Mouse (Mus musculus): ENCODE results near the gene Slc7a4. TPM values are rescaled to one million over a fixed set of nuclear protein-coding genes. Genes with fewer than 3 reads are reported as not detected.

Slc7a4 gene
- 0.34 and 1.3 TPM in 2 replicates for total RNA-seq (2012; rRNA removed)
- total RNA-seq (2014; rRNA removed) = not detected in 2 replicates
- not detected in 2 replicates for polyA plus RNA-seq (2012; ENCODE audit: insufficient read length, low read depth)

GRCm38 (mm10) chr16:17583064-17583463 lies at the start of gene Slc7a4:
Gene Slc7a4 (minus strand): TSS chr16:17583214.
- H3K79me2 ChIP-seq (replicated peaks; ENCODE audit: control insufficient read depth, extremely low read depth, insufficient read depth, poor library complexity, severe bottlenecking) = no peaks in the 10 kb centered on the region
- in situ Hi-C loops (cut with MboI; ENCODE audit: low pct_ligation_motif_present, low pct_unique_long_range_greater_than_20kb, low sequenced_read_pairs) (no loop called here), dilution Hi-C loops (cut with MboI; ENCODE audit: extremely low pct_ligation_motif_present, extremely low pct_unique_long_range_greater_than_20kb, low sequenced_read_pairs) (no loop called here)
- no peak within 1 kb of the TSS for H3K27ac ChIP-seq (ENCODE audit: insufficient read depth, low read depth)
- peak; percentile 48 for DNase-seq (ENCODE audit: extremely low read depth)
- H3K9me3 ChIP-seq (replicated peaks; ENCODE audit: low read length) = peaks cover 4% of the 10 kb centered on the region
- H3K4me3 ChIP-seq (replicated peaks in 1 of 3; ENCODE audit: low read depth in 2 of 3, low read length in 2 of 3, poor library complexity in 1 of 3) = no peak within 1 kb of the TSS
- H3K4me1 ChIP-seq (ENCODE audit: control insufficient read depth in 1 of 2, insufficient read depth in 2 of 2) = no peaks in the 10 kb centered on the region
- no peak within 1 kb of the TSS for H3K9ac ChIP-seq (ENCODE audit: insufficient read depth, low read depth)
- H3K4me2 ChIP-seq (ENCODE audit: insufficient read depth, low read depth, poor library complexity, severe bottlenecking) = no peak within 1 kb of the TSS
- peaks cover 35% of the 10 kb centered on the region for H3K27me3 ChIP-seq (replicated peaks)
- H3K36me3 ChIP-seq (replicated peaks in 1 of 2; ENCODE audit: control insufficient read depth in 1 of 2, insufficient read depth in 1 of 2, low read length in 1 of 2) = no peaks in the 10 kb centered on the region
- TF ChIP-seq ELF1 (IDR thresholded peaks at IDR 0.05; ENCODE audit: low read depth, low read length) (no peak), RAD21 (IDR thresholded peaks at IDR 0.05; ENCODE audit: low read depth, low read length) (peak; percentile 70), RCOR1 (conservative IDR thresholded peaks at IDR 0.05; ENCODE audit: low read depth, low read length) (no peak), CHD2 (IDR thresholded peaks at IDR 0.05; ENCODE audit: low read length) (no peak), SIN3A (IDR thresholded peaks at IDR 0.05; ENCODE audit: low read length) (no peak), ETS1 (conservative IDR thresholded peaks at IDR 0.05; ENCODE audit: low read depth, low read length) (no peak), GABPA (IDR thresholded peaks at IDR 0.05; ENCODE audit: insufficient replicate concordance, low read depth, low read length) (no peak), POLR2AphosphoS2 (IDR thresholded peaks at IDR 0.05; ENCODE audit: low read depth, low read length) (no peak), NELFE (IDR thresholded peaks at IDR 0.05; ENCODE audit: low read depth, low read length) (no peak), UBTF (IDR thresholded peaks at IDR 0.05; ENCODE audit: low read depth, low read length) (no peak), BHLHE40 (IDR thresholded peaks at IDR 0.05; ENCODE audit: low read depth, low read length) (peak; percentile 43; the same call in 1 of the 2 replicates), MXI1 (IDR thresholded peaks at IDR 0.05; ENCODE audit: low read depth, low read length) (no peak), KAT2A (IDR thresholded peaks at IDR 0.05; ENCODE audit: insufficient replicate concordance, low read length) (no peak), CHD1 (IDR thresholded peaks at IDR 0.05; ENCODE audit: low read depth, low read length) (no peak), NRF1 (IDR thresholded peaks at IDR 0.05; ENCODE audit: low read depth, low read length) (no peak), MYC (IDR thresholded peaks at IDR 0.05; ENCODE audit: low read depth, low read length) (no peak), HCFC1 (IDR thresholded peaks at IDR 0.05; ENCODE audit: low read depth, low read length) (no peak), ZNF384 (IDR thresholded peaks at IDR 0.05; ENCODE audit: low read depth, low read length) (no peak), CTCF (conservative IDR thresholded peaks at IDR 0.05 in 1 of 2, IDR thresholded peaks at IDR 0.05 in 1 of 2; ENCODE audit: low read depth in 2 of 2, low read length in 2 of 2) (peak; percentile 76 to 95), IRF4 (IDR thresholded peaks at IDR 0.05; ENCODE audit: low read depth, low read length) (no peak), PAX5 (IDR thresholded peaks at IDR 0.05; ENCODE audit: low read length) (no peak), JUN (IDR thresholded peaks at IDR 0.05; ENCODE audit: insufficient read depth, low read depth, low read length) (no peak), E2F4 (IDR thresholded peaks at IDR 0.05; ENCODE audit: insufficient replicate concordance, low read depth, low read length) (no peak), ZC3H11A (IDR thresholded peaks at IDR 0.05; ENCODE audit: low read depth, low read length) (no peak), POLR2A (IDR thresholded peaks at IDR 0.05; ENCODE audit: low read depth, low read length) (no peak), TCF12 (IDR thresholded peaks at IDR 0.05; ENCODE audit: low read depth, low read length) (no peak), MAX (IDR thresholded peaks at IDR 0.05; ENCODE audit: low read length) (peak; percentile 58), MEF2A (IDR thresholded peaks at IDR 0.05; ENCODE audit: borderline replicate concordance, low read depth, low read length) (no peak), SMC3 (IDR thresholded peaks at IDR 0.05; ENCODE audit: low read depth, low read length) (peak; percentile 59), USF1 (IDR thresholded peaks at IDR 0.05; ENCODE audit: low read depth, low read length) (no peak), MAFK (IDR thresholded peaks at IDR 0.05; ENCODE audit: insufficient replicate concordance, low read length) (no peak), TBP (conservative IDR thresholded peaks at IDR 0.05; ENCODE audit: low read depth, low read length) (no peak), JUND (conservative IDR thresholded peaks at IDR 0.05; ENCODE audit: low read depth, low read length) (no peak), EP300 (IDR thresholded peaks at IDR 0.05; ENCODE audit: low read length) (no peak), ZMIZ1 (IDR thresholded peaks at IDR 0.05; ENCODE audit: low read depth, low read length) (no peak), MAZ (IDR thresholded peaks at IDR 0.05; ENCODE audit: low read depth, low read length) (no peak), USF2 (conservative IDR thresholded peaks at IDR 0.05; ENCODE audit: low read depth, low read length) (no peak), ZKSCAN1 (IDR thresholded peaks at IDR 0.05; ENCODE audit: borderline replicate concordance, low read depth, low read length) (no peak)
